In the genomic region with DNA sequence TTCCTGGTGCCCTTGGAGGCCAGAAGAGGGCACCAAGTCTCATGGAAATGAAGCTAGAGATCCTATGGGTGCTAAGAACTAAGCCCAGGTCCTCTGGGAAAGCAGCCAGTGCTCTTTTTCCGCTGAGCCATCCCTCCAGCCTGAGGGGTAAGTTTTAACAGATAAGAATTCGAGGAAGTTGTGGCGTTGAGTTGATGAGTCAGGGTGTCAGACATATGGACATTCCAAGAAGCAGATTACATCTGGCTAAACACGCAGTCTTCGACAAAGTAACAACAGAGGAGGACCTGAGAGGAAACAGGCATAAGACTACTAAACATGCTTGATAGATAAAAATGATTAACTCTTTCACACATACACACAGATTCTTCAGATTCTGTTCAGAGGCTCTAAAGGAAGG, we compare ENCODE assay signal across 37 mouse cellular contexts. TPM values are rescaled to one million over a fixed set of nuclear protein-coding genes. Genes with fewer than 3 reads are reported as not detected.
DNase-seq lines count a peak whose midpoint lies in the region; ATAC-seq and TF ChIP-seq lines count a peak whose summit lies in the region.
"Had no signal": no experiment of that assay in that cellular context is flagged by ENCODE, and none has a peak within 500 bp of the region (broad histone marks: within the 10 kb centered on the region; RNA-seq: fewer than 3 reads in every experiment).

No protein-coding gene starts in this region.

- 13% methylated on average over 5 of the region's 5 CpGs for WGBS in liver, embryonic 13.5 days (ENCODE audit: insufficient replicate concordance)
- 94% methylated on average over 5 of the region's 5 CpGs for WGBS in hindbrain, embryonic 14.5 days
- WGBS in intestine, embryonic 16.5 days = 57% methylated on average over 5 of the region's 5 CpGs

- no peaks in the 10 kb centered on the region for H3K27me3 ChIP-seq in liver, embryonic 13.5 days
- H3K27me3 ChIP-seq in hindbrain, embryonic 14.5 days (ENCODE audit: control insufficient read depth, insufficient read depth, low read length) = no peaks in the 10 kb centered on the region
- H3K27me3 ChIP-seq in intestine, embryonic 16.5 days (replicated peaks; ENCODE audit: control insufficient read depth, insufficient read depth, low read length) = no peaks in the 10 kb centered on the region
- H3K27me3 ChIP-seq: embryonic facial prominence, embryonic 15.5 days; forebrain, embryonic 12.5 days; heart, embryonic 12.5 days; hindbrain, embryonic 15.5 days; kidney, embryonic 15.5 days; limb, embryonic 12.5 days; midbrain, embryonic 13.5 days had no signal

- in situ Hi-C loops in ES-E14 (cut with MboI; ENCODE audit: low sequenced_read_pairs in 2 of 2, unreplicated experiment in 2 of 2) = no loop called here

- no peaks in the 10 kb centered on the region for H3K9me3 ChIP-seq in ES-E14 (ENCODE audit: control insufficient read depth, insufficient read depth, low read depth, low read length)
- H3K9me3 ChIP-seq in liver, embryonic 13.5 days (replicated peaks) = no peaks in the 10 kb centered on the region
- no peaks in the 10 kb centered on the region for H3K9me3 ChIP-seq in hindbrain, embryonic 14.5 days (ENCODE audit: control insufficient read depth, low read length)
- H3K9me3 ChIP-seq in intestine, embryonic 16.5 days (ENCODE audit: control insufficient read depth, low read length) = no peaks in the 10 kb centered on the region
- H3K9me3 ChIP-seq: embryonic facial prominence, embryonic 10.5 days; embryonic facial prominence, embryonic 15.5 days; forebrain, embryonic 12.5 days; hindbrain, embryonic 15.5 days; kidney, embryonic 15.5 days had no signal

- H3K36me3 ChIP-seq in ES-E14 (ENCODE audit: control insufficient read depth, insufficient read depth, low read length, poor library complexity, severe bottlenecking) = no peaks in the 10 kb centered on the region
- no peaks in the 10 kb centered on the region for H3K36me3 ChIP-seq in liver, embryonic 13.5 days
- no peaks in the 10 kb centered on the region for H3K36me3 ChIP-seq in hindbrain, embryonic 14.5 days (replicated peaks; ENCODE audit: control insufficient read depth, insufficient read depth)
- no peaks in the 10 kb centered on the region for H3K36me3 ChIP-seq in intestine, embryonic 16.5 days (ENCODE audit: control insufficient read depth, insufficient read depth, low read length)
- H3K36me3 ChIP-seq: embryonic facial prominence, embryonic 10.5 days; embryonic facial prominence, embryonic 15.5 days; forebrain, embryonic 12.5 days; heart, embryonic 12.5 days; hindbrain, embryonic 15.5 days; kidney, embryonic 15.5 days; limb, embryonic 12.5 days; midbrain, embryonic 13.5 days had no signal

- no peak overlapping the region for H3K4me2 ChIP-seq in liver, embryonic 13.5 days
- no peak overlapping the region for H3K4me2 ChIP-seq in hindbrain, embryonic 14.5 days (replicated peaks)
- no peak overlapping the region for H3K4me2 ChIP-seq in intestine, embryonic 16.5 days (ENCODE audit: low read depth, low read length)
- H3K4me2 ChIP-seq: embryonic facial prominence, embryonic 15.5 days; forebrain, embryonic 12.5 days; heart, embryonic 12.5 days; hindbrain, embryonic 15.5 days; kidney, embryonic 15.5 days; limb, embryonic 12.5 days; midbrain, embryonic 13.5 days had no signal

- H3K4me1 ChIP-seq in ES-E14 (ENCODE audit: control insufficient read depth in 2 of 2, insufficient read depth in 2 of 2, low read length in 2 of 2, poor library complexity in 1 of 2) = peaks cover 12 to 36% of the 10 kb centered on the region in 2 experiments
- peaks cover 49% of the 10 kb centered on the region for H3K4me1 ChIP-seq in liver, embryonic 13.5 days (replicated peaks)
- no peaks in the 10 kb centered on the region for H3K4me1 ChIP-seq in hindbrain, embryonic 14.5 days (replicated peaks; ENCODE audit: control insufficient read depth, insufficient read depth, low read length)
- H3K4me1 ChIP-seq in intestine, embryonic 16.5 days (ENCODE audit: control insufficient read depth, insufficient read depth, low read length) = peaks cover 12% of the 10 kb centered on the region
- H3K4me1 ChIP-seq: hindbrain, embryonic 15.5 days; midbrain, embryonic 13.5 days had no signal

- ATAC-seq in liver, embryonic 13.5 days (ENCODE audit: low read depth) = no peak
- ATAC-seq in hindbrain, embryonic 14.5 days (ENCODE audit: low FRiP score) = no peak
- no peak for ATAC-seq in intestine, embryonic 16.5 days
- ATAC-seq: forebrain, postnatal 0 days; inflammation-experienced regulatory T-cells, adult 6 months; midbrain, embryonic 13.5 days had no signal

- peak; percentile 62 for DNase-seq in 3T3-L1 (ENCODE audit: low read depth, low spot score)
- no peak for DNase-seq in ES-E14 (ENCODE audit: low read depth, low spot score)
- DNase-seq in c-Kit-negative CD71-positive TER-119-positive erythroid progenitor cells, embryonic 14.5 days (ENCODE audit: low read depth, low spot score) = peak; percentile 36
- peak; percentile 42 for DNase-seq in liver, embryonic 13.5 days
- no peak for DNase-seq in hindbrain, embryonic 14.5 days (ENCODE audit: low spot score)
- no peak for DNase-seq in heart, postnatal 36 days
- DNase-seq in gastrocnemius, adult 8-10 months (ENCODE audit: low spot score in 2 of 2) = no peak
- DNase-seq: adrenal gland, postnatal 10 days; B cell, adult 2 months; cerebellum, adult 18-20 months; cerebellum, postnatal 10 days; forebrain, postnatal 0 days; gastrocnemius, postnatal 25 days; heart, adult 2 months; lung, postnatal 36 days; retina, postnatal 1 day; thymus, postnatal 4 days had no signal

- intact Hi-C loops in heart, postnatal 36 days (cut with DNase I) = no loop called here

- no peak overlapping the region for H3K4me3 ChIP-seq in ES-E14 (ENCODE audit: insufficient read depth in 1 of 2, low read depth in 1 of 2, low read length in 2 of 2, poor library complexity in 1 of 2, severe bottlenecking in 1 of 2)
- no peak overlapping the region for H3K4me3 ChIP-seq in liver, embryonic 13.5 days (replicated peaks)
- no peak overlapping the region for H3K4me3 ChIP-seq in hindbrain, embryonic 14.5 days (replicated peaks; ENCODE audit: low read length)
- no peak overlapping the region for H3K4me3 ChIP-seq in intestine, embryonic 16.5 days (ENCODE audit: low read length)
- H3K4me3 ChIP-seq: embryonic facial prominence, embryonic 10.5 days; embryonic facial prominence, embryonic 15.5 days; forebrain, embryonic 12.5 days; heart, adult 2 months; heart, embryonic 12.5 days; hindbrain, embryonic 15.5 days; kidney, embryonic 15.5 days; layer of hippocampus, adult 2 months; left cerebral cortex, adult 2 months; limb, embryonic 12.5 days; midbrain, embryonic 13.5 days had no signal

- no peak overlapping the region for H3K9ac ChIP-seq in ES-E14 (ENCODE audit: insufficient read depth, low read depth, low read length, poor library complexity, severe bottlenecking)
- H3K9ac ChIP-seq in liver, embryonic 13.5 days = no peak overlapping the region
- H3K9ac ChIP-seq in hindbrain, embryonic 14.5 days = no peak overlapping the region
- no peak overlapping the region for H3K9ac ChIP-seq in intestine, embryonic 16.5 days (ENCODE audit: low read depth, low read length)
- H3K9ac ChIP-seq: embryonic facial prominence, embryonic 15.5 days; forebrain, embryonic 12.5 days; forebrain, postnatal 0 days; heart, embryonic 12.5 days; hindbrain, embryonic 15.5 days; kidney, embryonic 15.5 days; limb, embryonic 12.5 days; midbrain, embryonic 13.5 days had no signal

- H3K27ac ChIP-seq in ES-E14 (ENCODE audit: insufficient read depth, low read depth, low read length, poor library complexity, severe bottlenecking) = peak overlapping the region; percentile 67; the same call in 1 of the 2 replicates
- peak overlapping the region; percentile 47; the same call in 1 of the 2 replicates for H3K27ac ChIP-seq in liver, embryonic 13.5 days
- no peak overlapping the region for H3K27ac ChIP-seq in hindbrain, embryonic 14.5 days
- no peak overlapping the region for H3K27ac ChIP-seq in intestine, embryonic 16.5 days (ENCODE audit: low read length)
- H3K27ac ChIP-seq: embryonic facial prominence, embryonic 10.5 days; embryonic facial prominence, embryonic 15.5 days; forebrain, embryonic 12.5 days; heart, adult 2 months; hindbrain, embryonic 15.5 days; kidney, embryonic 15.5 days; layer of hippocampus, adult 2 months; left cerebral cortex, adult 2 months; limb, embryonic 12.5 days; midbrain, embryonic 13.5 days had no signal

TF ChIP-seq in ES-E14, 5 proteins besides CTCF, POLR2A, EP300 and RAD21 (continues in another document):
- no peak for TF ChIP-seq MAFK (IDR thresholded peaks at IDR 0.05; ENCODE audit: insufficient read depth, low read depth, low read length)
- no peak for TF ChIP-seq ZC3H11A (IDR thresholded peaks at IDR 0.05; ENCODE audit: borderline replicate concordance, low read depth, low read length)

RNA-seq across cellular contexts. Expression of a gene that starts 12.9 kb away (rescaled TPM):
- 291 and 497 TPM in 2 replicates for total RNA-seq in ES-E14 (2012; rRNA removed)
- 1.5 and 1.9 TPM in 2 replicates for polyA plus RNA-seq in liver, embryonic 13.5 days (2015; fragmentation: Nextera tagmentation; extraction: Ambion mirVana)
- 2.6 and 2.9 TPM in 2 replicates for polyA plus RNA-seq in hindbrain, embryonic 14.5 days (2014; fragmentation: Nextera tagmentation; extraction: Ambion mirVana)
- 26.7 and 29.7 TPM in 2 replicates for polyA plus RNA-seq in intestine, embryonic 16.5 days (2015; fragmentation: Nextera tagmentation; extraction: Ambion mirVana)
- 10 to 100 TPM; 70.7 to 76.3 TPM for total RNA-seq in heart, postnatal 36 days (2021)
- total RNA-seq in gastrocnemius, adult 8-10 months (2022) = 10 to 100 TPM; 10.8 to 16.5 (median 13.8) TPM

RNA-seq across cellular contexts. Expression of a gene that starts 18.6 kb away (rescaled TPM):
- 4,130 and 4,285 TPM in 2 replicates for total RNA-seq in ES-E14 (2012; rRNA removed)
- 525 and 552 TPM in 2 replicates for polyA plus RNA-seq in liver, embryonic 13.5 days (2015; fragmentation: Nextera tagmentation; extraction: Ambion mirVana)
- 372 and 509 TPM in 2 replicates for polyA plus RNA-seq in hindbrain, embryonic 14.5 days (2014; fragmentation: Nextera tagmentation; extraction: Ambion mirVana)
- 471 and 487 TPM in 2 replicates for polyA plus RNA-seq in intestine, embryonic 16.5 days (2015; fragmentation: Nextera tagmentation; extraction: Ambion mirVana)
- 100 to 1,000 TPM; 500 to 574 TPM for total RNA-seq in heart, postnatal 36 days (2021)
- 100 to 1,000 TPM; 348 to 580 (median 436) TPM for total RNA-seq in gastrocnemius, adult 8-10 months (2022)

RNA-seq across cellular contexts. Expression of a gene that starts 34.7 kb away (rescaled TPM):
- 13.4 and 15.5 TPM in 2 replicates for total RNA-seq in ES-E14 (2012; rRNA removed)
- 4.2 and 4.4 TPM in 2 replicates for polyA plus RNA-seq in liver, embryonic 13.5 days (2015; fragmentation: Nextera tagmentation; extraction: Ambion mirVana)
- polyA plus RNA-seq in hindbrain, embryonic 14.5 days (2014; fragmentation: Nextera tagmentation; extraction: Ambion mirVana) = 40.6 and 40.9 TPM in 2 replicates
- 2.8 and 4.8 TPM in 2 replicates for polyA plus RNA-seq in intestine, embryonic 16.5 days (2015; fragmentation: Nextera tagmentation; extraction: Ambion mirVana)
- 10 to 100 TPM; 11.2 to 13.5 TPM for total RNA-seq in heart, postnatal 36 days (2021)
- total RNA-seq in gastrocnemius, adult 8-10 months (2022) = 10 to 100 TPM in 1 of 4 experiments, 1 to 10 TPM in 3; 8.1 to 10.8 (median 9.0) TPM

RNA-seq across cellular contexts. Expression of a gene that starts 51.1 kb away (rescaled TPM):
- 0.54 and 1.4 TPM in 2 replicates for total RNA-seq in ES-E14 (2012; rRNA removed)
- polyA plus RNA-seq in liver, embryonic 13.5 days (2015; fragmentation: Nextera tagmentation; extraction: Ambion mirVana) = not detected in 2 replicates
- not detected in 2 replicates for polyA plus RNA-seq in hindbrain, embryonic 14.5 days (2014; fragmentation: Nextera tagmentation; extraction: Ambion mirVana)
- 2.5 TPM in 2 replicates for polyA plus RNA-seq in intestine, embryonic 16.5 days (2015; fragmentation: Nextera tagmentation; extraction: Ambion mirVana)
- total RNA-seq in heart, postnatal 36 days (2021) = not detected
- not detected for total RNA-seq in gastrocnemius, adult 8-10 months (2022)
- total RNA-seq: adrenal gland, postnatal 10 days; forebrain, postnatal 0 days; gastrocnemius, postnatal 25 days; heart, adult 2 months; hematopoietic stem cell, adult 5-6 weeks; layer of hippocampus, adult 2 months; layer of hippocampus, postnatal 14 days; left cerebral cortex, adult 2 months; left cerebral cortex, postnatal 25 days; megakaryocyte-erythroid progenitor cell, adult 5-6 weeks had no signal
- polyA plus RNA-seq: forebrain, postnatal 0 days; heart, adult 2 months; heart, embryonic 12.5 days; heart, postnatal 0 days; hindbrain, embryonic 15.5 days; inflammation-experienced regulatory T-cells, adult 6 months; liver, embryonic 16.5 days; midbrain, embryonic 13.5 days; neural tube, embryonic 14.5 days; spleen, adult 2 months had no signal

Comparison
In these comparisons a context has a peak if more than half of its experiments do, and no peak if none do; other contexts are left out.
1. DNase-seq: peak in 3T3-L1 (single experiment), c-Kit-negative CD71-positive TER-119-positive erythroid progenitor cells, embryonic 14.5 days (single experiment) and liver, embryonic 13.5 days (single experiment); none in ES-E14 (single experiment), hindbrain, embryonic 14.5 days (single experiment), heart, postnatal 36 days (0 of 2) and gastrocnemius, adult 8-10 months (0 of 2).
2. H3K27ac ChIP-seq: peak in ES-E14 (single experiment) and liver, embryonic 13.5 days (single experiment); none in hindbrain, embryonic 14.5 days (single experiment) and intestine, embryonic 16.5 days (single experiment).
3. RNA of a gene that starts 12.9 kb away (total RNA-seq): 291 to 497 TPM in ES-E14 and 70.7 to 76.3 TPM in heart, postnatal 36 days; 10.8 to 16.5 TPM in gastrocnemius, adult 8-10 months; every median in the first group is over 4 times any median in the second.